ENCODE assay signal across 9 mouse cellular contexts in the genomic region with DNA sequence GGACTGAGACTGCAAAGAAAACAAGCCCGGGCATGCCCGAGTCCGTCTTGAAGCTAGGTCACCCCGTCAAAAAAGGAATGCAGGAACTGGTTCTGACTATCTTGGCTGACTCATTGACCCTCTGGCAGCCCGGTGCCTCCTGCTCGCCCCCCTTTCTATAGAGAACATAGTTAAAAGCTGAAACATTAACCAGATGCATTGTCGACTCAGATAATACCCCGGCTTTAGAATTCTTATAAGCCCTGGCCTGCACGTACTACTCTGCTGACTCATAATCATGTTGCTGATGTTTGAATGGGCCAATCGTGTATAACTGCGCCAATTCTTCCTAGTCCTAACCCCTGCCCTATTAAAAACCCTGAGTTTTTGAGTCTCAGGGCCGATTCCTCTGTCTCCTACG. TPM values are rescaled to one million over a fixed set of nuclear protein-coding genes. Genes with fewer than 3 reads are reported as not detected.
"Had no signal": no experiment of that assay in that cellular context is flagged by ENCODE, and none has a peak within 500 bp of the region (broad histone marks: within the 10 kb centered on the region; RNA-seq: fewer than 3 reads in every experiment).

No protein-coding gene starts in this region.

RNA-seq across cellular contexts. Expression of gene Ugt2b34, which starts 50.2 kb away (rescaled TPM):
- total RNA-seq: layer of hippocampus, postnatal 25 days; left cerebral cortex, adult 2 months; left cerebral cortex, postnatal 14 days; megakaryocyte progenitor cell, adult 5-6 weeks; midbrain, postnatal 0 days had no signal
- polyA plus RNA-seq: limb, embryonic 10.5 days; lung, postnatal 0 days; midbrain, embryonic 13.5 days; midbrain, postnatal 0 days; neural tube, embryonic 14.5 days had no signal
